Mouse (Mus musculus) cerebellum, postnatal 10 days (tissue): ENCODE results near the gene Dnmt3a.
A peak's percentile ranks its signal among the peaks of the same experiment; 100 is the strongest.

Experiments
- DNase-seq, 2 experiments: peaks; one replicate each; pipeline ENCODE4 v3.0.0; 2021; ENCODE audit warnings: mixed read lengths in 2 of 2

Gene Dnmt3a

DNA sequence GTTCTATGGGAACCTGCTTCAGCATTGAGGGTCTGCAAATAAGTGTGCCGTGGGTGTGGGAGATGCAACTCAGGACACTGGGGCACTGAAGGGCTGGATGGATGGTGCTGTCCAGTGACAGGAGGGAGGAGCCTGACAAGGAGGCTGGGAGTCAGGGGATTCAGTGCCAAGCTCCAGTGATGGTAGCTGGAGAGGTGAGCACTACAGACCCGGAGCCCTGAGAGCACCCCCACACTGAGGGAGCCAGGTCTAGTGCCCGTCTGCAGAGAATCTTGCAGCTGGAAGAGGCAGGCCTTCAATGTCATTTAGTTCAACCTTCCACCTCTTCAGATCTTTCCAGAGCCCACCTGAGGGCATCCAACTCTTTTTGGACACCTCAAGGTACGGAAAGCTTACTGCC, at the start of gene Dnmt3a:
TSS of gene Dnmt3a (plus strand) at position 156 of the 400 bp plus-strand sequence.
- DNase-seq = peak; percentile 49 to 52

DNA sequence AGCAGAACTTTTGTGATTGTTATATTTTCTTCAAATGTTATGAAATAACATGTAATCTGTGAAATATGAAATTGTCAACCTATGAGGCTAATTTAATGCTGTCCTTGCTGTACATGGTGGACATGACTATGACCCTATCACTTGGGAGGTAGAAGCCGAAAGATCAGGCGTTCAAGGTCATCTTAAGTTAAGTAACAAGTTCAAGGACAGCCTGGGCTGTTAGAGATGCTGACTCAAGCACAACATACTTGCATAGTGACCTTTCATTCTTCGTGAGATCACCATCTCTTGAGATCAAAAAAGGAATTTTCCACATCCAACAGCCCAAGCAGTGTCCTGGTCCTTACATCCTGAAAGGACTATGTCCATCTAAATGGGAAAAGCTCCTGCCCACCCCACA, 49.6 kb upstream of the Dnmt3a start:
- no peak for DNase-seq

DNA sequence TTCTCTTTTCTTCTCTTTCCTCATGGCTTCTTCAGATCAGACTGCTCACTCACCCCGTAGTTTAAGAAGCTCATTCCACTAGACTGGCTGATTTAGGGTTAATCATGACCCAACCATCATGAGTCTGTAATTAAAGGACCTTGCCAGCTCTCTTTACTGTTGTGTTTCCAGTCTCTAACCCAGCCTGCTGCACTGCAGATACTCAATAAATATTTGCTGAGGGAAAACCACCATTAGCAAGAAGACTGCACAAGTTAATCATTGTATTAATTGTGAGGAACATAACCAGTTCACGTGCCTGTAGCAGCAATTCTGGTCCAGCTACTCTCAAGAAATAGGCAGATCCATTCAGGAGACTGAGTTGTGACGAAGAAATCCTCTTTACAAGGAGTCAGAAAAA, 47.7 kb upstream of the Dnmt3a start:
- DNase-seq = no peak

DNA sequence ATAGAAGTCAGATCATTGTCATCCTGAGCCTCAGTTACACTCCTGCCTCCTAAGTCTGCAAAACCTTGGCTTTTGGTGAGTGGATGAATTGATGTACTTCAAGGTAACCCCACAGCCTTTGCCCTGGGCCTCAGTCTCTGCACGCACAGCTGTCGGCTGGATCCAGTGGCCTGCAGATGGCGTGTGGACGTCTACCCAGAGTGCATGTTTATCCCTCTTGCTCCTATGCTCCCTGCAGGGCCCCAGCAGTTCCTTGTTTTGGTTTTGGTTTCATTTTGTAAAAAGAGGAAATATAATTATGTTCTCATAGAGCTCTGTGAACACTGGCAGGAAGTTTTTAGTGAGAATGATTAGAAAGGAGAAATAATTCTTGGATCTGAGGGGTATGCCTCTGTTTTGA, 46.4 kb upstream of the Dnmt3a start:
- peak; percentile 36 to 47 for DNase-seq

DNA sequence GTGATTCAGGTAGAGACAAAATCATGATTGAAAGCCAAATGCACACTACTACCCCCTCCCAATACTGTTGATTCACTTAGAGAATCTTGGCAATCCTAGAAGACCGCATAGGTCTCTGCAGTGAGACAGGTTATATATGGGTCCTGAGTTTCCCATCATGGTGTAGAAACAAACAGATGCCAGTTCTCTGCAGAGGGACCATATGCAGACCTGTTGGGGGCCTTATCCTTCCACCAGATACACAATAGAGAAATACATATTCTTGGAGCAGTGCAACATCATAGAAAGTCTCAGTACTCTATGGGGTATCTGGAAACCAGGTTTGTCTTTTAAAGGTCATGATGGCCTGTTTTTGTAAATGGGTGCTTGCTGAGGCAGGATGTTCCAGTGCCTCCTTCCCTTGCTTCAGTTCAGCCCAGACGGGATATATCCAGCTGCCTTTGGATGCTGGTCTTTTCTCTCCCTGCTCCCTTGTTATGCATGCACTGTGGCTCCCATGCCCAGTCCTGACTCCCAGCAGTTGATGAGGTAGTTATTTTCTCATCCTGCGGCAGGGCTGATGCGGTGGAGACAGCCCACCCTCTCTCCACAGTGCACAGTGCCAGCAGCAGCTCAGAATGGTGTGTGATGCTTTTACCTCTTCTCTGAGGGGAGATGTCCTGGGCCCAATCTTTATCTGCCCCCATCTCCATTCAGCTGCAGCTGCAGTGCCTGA, 44.8 kb upstream of the Dnmt3a start:
- peak; percentile 77 to 78 for DNase-seq

DNA sequence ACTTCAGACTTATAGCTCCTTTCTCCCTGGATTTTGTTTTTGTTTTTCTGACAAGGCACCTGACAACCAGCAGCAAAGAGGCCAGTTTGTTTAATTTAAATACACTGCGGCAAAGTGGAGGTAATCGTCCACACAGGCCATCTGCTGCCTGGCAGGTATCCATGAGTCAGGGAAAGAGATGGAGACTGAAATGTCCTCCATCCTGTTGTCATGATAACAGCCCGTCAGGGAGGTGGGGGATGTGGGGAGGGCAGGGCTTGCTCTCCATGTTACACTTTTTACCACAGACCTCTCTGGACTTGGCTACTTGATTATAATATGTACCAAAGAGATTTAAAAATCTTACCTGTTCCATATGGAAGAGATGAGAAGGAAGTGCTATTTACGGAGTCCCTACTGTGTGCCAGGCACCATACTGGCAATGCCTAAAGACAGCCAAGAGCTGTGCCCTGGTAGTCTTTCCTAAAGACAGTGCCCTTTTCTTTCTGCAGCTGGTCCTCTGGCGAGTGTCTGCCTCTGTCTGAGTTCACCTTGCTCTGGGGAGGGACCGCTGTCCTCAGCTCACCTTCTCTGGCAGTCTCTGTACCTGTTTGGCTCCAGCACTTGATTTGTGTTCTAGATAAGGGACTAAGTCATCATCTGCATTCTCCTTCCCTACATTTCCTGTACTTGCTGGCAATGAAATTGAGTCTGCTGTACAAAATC, 44.1 kb upstream of the Dnmt3a start:
- DNase-seq = peak; percentile 97

DNA sequence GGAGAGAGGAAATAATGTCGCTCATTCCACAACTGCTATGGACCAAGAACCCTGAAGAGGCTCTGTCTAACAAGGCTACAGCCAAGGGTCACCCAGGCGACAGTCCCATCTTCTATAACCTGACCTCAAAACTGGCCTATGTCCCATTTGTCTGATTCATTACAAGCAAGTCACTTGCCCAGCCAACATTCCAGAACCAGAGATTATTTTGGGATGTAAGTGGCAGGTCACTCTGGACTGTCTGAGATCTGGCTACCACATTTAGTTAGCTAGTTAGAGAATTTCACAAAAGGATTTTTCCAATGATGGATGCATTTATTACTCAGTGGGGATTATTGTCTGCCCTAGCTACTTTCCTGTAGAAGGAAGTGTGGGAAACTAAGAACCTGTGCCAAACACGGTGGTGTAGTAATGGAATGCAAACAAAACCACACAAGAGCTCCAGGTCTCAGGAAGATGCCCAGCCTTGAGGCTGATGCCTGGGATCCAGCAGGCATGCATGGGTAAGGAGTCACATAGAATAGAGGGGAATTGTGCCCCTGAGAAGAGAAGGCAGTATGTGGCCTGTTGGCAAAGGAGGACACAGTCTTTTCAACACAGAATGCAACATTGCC, 41.5 kb upstream of the Dnmt3a start:
- DNase-seq = no peak

DNA sequence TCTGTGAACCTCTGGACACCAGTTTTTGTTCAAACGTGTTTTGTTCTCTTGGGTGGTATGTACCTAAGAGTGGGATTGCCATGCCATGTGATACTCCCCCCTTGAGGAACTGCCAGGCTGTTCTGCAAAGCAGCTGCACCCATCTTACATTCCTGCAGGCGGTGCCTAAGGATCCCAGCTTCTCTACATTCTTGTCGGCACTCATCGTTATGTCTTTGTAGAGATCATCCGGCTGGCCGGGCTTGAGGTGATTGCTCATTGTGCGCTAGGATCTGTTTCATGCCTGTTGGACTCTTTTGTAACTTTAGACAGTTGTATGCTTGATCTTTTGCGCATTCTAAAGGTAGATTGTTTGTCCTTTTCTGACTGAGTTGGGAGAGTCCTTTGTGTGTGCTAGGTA, 38.4 kb upstream of the Dnmt3a start:
- DNase-seq = no peak

DNA sequence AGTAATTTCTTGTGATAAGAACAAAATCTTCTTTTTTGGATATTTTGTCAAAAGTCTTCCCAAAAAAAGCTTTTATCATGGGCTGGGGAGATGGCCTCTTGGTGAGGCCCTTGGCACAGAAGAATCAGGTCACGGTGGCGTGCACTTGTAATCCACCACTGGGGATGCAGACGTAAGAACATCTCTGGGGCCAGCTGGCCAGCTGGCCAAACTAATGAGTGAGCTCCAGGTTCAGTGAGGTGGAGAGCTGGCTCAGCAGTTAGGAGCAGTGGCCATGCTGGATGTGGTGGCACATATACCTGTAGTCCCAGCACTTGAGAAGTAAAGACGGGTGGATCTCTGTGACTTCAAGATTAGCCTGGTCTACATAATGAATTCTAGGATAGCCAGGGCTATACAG, 37.4 kb upstream of the Dnmt3a start:
- no peak for DNase-seq

DNA sequence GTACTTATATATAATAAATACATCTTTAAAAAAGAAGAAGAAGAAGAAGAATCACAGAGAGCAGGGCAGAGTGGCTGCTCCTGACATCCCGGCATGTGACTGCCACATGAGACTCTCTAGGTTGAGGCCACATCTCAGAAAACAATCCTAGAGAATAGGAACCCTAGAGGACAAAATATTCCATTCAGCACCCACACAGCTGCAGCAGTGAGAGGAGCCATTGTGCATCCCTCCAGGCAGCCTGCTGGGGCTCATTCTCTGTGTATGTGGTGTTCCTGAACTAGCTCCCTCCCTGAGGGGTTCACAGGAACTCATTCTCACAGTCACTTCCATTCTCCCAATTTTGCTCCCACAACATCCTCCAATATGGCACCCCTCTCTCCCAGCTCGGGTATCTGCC, 35.3 kb upstream of the Dnmt3a start:
- DNase-seq = no peak

DNA sequence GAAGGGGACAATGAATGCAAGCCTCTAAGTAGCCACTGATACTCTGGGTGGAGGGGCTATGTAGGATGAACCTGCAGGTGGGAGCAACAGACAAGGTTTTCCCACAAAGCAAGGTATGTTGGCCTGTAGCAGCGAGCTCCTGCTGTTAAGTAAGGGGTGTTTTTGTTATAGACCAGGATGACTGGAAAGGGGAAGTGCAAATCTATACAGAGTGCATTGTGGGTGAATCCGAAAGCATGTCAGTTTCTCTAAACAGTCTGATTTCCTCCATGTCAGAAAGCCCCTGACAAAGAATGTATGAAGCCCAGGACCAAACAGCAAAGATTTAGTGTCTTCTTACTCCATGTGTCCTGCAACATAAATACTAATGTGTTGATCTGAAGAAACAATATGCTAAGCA, 34.7 kb upstream of the Dnmt3a start:
- DNase-seq = no peak

DNA sequence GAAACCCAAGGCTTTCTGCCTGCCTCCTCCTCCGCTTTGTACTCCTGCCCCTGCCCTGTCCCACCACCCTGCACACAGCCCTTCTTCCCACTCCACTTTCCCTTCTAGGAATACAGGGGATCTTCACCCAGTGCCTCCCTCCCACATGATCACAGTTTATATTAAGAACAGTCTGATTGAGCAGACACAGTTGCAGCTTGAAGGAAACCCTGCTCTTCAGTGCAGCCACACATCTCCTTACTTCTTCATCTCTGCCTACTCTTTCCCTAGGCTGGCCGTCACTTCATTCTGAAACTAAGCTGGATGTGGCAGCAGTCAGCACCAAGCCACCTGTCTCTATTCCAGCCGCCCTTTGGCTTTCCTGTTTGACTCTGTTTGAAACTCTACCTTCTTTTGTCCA, 32.2 kb upstream of the Dnmt3a start:
- DNase-seq = no peak

DNA sequence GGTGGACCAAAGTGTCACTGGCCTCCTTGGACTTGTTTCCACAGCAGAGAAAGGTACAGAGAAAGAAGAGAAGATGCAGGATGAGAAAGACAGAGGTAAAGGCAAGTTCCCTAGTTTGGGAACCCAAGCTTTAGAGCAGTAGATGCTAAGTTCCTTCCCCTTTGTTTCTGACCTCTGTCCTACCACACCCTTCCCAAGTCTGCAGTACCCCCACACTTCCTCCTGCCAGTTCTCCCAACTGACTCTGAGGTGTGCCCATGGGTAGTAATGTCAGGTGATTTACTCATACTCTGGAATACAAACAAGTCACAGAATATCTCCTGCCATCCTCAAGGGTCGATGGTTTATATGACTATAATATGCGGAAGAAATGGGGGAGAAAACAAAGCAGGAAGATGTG, 29.8 kb upstream of the Dnmt3a start:
- no peak for DNase-seq

DNA sequence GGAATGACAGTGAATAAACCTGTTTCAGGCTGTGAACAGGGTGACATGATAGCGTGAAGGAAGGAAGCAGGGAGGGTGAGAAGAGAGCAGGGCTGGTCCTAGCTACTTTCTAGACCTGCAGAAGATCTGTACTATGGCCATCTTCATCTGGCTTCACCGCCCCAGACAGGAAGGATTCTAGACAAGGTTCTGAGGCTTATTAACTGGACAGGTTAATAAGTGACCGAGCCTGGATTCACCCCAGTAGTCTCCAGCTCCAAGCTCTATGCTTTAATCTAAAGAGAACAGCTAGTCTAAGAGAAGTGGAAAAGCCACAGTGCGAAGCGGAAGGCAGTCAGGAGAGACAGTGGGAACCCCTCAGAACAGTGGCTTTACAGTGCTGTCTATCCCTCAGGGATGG, 28.1 kb upstream of the Dnmt3a start:
- no peak for DNase-seq

DNA sequence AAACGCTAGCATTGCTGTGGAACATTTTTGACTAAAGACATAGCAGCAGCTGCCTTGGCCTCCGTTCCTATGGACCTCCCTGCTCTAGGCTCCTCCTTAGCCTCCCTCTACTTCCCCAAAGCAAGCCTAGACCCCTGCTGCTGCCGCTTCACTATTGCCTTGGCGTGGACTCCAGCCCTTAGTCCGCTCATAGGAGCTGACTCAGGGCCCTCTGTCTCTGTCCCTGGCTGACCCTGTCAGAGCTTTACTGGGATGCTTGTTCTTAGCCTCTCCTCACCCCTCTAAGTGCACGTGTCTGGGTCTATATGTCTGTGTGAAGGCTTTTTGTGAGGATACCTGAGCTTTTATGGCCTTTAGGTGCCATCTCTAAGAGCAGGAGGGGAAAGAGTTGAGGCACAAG, 27.5 kb upstream of the Dnmt3a start:
- no peak for DNase-seq

DNA sequence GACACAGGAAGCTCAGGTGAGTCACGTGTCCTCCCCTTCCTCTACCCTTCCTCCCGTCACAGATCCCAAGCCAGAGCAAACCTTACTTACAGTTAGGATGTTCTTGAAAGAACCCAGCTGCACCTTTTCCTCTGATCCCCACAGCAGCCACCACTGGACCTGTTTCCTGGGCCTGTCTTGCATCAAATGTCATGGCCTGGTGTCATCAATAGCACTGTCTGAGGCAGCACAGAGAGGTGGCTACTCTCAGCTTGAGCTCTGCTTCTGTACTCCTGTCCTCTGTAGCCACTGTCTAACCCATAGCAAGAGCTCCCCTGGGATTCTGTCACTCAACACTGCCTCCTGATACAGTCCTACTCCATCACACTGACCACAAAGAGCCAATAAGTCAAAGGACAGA, 26.2 kb upstream of the Dnmt3a start:
- no peak for DNase-seq

DNA sequence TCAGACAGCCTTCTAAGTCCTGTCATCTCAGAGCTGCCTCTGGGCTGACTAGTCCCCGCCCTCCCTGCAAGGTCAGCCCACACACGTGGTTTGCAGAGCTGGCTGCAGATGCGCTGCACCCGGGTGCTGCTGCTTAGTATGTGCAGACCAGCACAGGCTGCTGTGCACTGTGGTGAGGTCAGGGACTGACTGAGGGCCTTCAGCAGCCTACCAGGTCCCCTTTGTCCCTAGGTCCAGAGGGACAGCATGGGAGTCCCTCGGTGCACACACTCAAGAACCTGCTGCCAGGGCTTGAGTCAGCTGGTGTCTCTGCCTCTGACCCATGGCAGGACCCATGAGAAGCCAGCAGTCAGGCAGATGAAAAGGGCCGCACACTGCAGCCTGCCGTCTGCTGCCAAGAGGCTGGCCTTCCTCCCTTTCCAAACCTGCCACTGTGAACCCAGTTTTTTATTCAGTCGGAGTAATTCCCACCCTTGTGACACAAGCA, 25.4 kb upstream of the Dnmt3a start:
- DNase-seq = peak in 1 of 2 experiments; percentile 49

DNA sequence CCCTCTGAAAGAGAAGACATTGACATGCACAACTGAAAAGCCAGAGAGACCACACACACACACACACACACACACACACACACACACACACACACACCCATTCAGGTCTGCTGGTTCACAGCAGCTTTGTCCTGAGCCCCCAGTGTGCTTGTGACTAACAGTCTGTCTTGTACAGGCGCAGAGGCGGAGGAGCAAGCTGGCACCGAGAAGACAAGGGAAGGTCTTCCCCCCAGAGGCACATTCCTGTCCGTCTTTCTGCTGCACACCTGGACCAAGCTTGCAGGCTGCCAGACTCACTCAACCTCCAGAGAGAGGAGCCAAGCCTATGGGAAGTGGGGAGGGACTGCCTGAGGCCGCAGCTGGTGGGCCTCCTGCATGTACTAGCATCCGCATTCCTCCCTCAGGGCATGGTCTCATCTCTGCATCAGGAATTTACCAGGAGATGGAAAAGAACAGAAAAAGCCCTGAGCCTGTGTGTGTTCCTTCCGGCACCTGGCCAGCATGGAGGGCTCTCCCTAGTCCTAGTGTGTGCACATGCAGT, 24.8 kb upstream of the Dnmt3a start:
- peak; percentile 30 to 41 for DNase-seq

DNA sequence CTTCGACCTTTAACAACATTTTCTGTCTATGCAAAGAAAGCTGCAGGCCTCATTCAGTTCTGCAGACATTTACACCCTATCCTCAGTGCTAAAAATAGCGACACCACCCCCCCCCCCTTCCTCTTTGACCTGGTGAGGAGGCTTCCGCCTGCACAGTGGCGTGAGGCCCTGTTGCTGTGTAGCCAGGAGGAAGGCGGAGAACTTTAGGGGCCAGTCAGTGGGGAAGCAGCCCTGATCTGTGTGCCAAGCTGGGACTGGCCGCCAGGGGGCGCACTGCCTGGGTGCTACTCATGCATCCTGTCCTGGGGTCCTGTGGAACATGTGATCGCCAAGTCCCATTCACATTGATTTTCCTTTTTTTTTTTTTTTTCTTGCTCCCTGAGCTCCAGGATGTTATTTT, 24.3 kb upstream of the Dnmt3a start:
- DNase-seq = peak; percentile 87 to 91

DNA sequence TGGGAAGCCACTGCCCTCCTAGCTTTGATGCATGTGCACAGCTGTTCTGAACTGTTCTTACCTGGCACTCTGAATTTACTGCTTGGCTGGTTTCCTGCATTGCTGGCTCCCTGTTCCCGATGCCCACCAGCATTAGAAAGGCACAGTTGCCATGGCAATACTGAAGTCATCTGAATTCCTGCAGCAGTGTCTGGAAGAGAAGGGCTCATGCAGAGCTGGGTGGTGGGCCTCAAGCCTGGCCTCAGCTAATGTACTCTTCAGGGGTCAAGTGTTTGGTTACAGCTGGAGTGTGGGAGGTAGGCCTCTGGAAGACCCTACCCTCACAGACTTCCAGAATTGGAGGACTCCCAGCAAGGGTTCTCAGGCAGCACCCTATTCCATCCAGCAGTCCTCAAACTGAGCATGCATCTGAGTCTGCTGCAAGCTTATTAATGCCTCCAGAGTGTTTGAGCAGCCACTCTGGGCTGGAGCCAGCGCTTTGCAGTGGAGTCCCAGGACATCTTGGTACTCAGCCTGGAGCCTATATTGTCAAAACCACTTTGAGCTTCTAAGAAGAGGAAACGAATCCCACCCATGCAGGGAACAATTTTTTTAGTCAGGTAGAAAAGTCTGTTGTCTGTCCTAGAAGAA, 22.5 kb upstream of the Dnmt3a start:
- peak in 1 of 2 experiments; percentile 33 for DNase-seq

DNA sequence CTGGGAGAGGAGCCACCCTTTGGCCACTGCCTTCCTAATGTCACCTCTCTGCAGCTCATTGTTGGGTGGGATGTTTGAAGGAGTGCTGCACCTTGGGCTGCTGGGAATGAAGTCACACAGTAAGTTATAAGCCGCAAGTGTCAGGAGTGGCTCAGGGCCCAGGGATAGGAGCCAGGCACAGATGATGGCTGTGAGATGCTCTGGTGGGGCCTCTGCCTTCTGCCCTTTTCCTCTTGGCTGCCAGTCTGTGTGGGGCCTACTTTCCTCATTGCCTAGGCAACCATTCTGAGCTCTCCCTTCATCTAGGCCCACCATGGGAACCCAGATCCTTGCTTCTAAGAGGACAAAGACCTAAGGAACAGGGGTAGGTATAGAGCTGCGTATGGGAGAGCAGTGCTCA, 21.5 kb upstream of the Dnmt3a start:
- peak; percentile 59 to 75 for DNase-seq

DNA sequence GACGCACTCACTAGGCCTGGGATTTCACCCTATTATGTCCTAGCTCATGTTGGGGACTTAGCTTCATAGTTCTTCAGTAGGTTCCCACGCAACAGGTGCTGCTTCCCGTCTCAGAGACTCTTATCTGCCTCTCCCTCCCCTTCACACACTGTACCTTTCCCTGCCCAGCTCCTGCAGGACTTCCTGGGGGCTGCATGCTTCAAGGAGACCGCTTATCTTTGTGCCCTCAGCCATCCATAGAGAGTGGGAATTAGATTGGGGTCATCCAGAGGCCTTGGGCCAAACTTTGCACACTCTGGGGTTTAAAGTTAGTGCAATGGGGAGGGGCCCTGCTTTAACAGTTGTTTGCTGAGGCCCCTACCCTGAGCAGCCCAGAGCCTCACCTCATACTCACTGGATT, 21.1 kb upstream of the Dnmt3a start:
- no peak for DNase-seq

DNA sequence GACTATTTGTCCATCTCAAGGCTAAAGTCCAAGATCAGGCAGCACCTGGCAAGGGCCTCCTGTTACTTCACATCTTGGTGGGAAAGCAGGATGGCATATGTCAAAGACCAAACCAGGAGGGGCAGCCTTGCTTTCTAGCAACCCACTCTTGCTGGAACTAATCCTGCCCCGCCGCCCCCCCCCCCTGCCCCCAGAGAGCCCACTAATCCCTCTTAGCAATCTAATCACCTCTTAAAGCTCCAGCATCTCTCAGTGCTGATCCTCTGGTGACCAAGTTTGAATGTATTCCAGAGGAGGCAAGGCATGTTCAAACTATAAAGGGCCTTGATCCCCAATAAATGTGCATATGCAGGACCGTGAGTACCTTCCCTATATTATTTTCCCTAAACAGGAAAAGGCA, 18.8 kb upstream of the Dnmt3a start:
- DNase-seq = peak; percentile 50 to 62
